Mouse (Mus musculus): ENCODE data around the gene Olfr1024. TPM values are rescaled to one million over a fixed set of nuclear protein-coding genes. Genes with fewer than 3 reads are reported as not detected.

The Olfr1024 gene
- not detected in 2 replicates for polyA plus RNA-seq (2012)

DNA sequence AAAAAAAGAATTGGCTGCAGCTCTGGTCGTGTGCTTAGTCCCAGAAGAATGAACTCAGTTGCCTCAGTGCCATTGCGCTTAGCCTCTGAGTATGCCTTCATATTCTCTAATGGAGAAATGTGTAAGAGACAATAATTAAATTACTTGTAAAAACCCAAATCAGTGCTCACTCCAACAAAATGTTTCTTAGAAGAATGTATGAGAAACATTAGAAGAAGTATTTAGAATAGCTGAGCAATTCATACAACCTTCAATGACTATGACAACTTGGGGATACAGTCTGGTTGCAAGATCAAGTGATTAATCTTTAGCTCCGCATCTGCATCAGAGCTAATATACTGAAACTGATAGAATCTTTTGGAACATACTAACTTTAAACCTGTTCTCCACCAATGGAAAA is at the start of gene Olfr1024:
Olfr1024 (minus strand) TSS at position 101 of the 400 bp plus-strand sequence.
- no peak for TF ChIP-seq GATA1 (IDR thresholded peaks at IDR 0.05; ENCODE audit: low read length)

GRCm38 (mm10) chr2:85950137-85950536 is 45.3 kb upstream of the Olfr1024 start, which contains the start of gene Olfr1028:
Gene Olfr1028 (plus strand): TSS chr2:85950437.
- no peak for TF ChIP-seq GATA1 (IDR thresholded peaks at IDR 0.05; ENCODE audit: low read length)

DNA sequence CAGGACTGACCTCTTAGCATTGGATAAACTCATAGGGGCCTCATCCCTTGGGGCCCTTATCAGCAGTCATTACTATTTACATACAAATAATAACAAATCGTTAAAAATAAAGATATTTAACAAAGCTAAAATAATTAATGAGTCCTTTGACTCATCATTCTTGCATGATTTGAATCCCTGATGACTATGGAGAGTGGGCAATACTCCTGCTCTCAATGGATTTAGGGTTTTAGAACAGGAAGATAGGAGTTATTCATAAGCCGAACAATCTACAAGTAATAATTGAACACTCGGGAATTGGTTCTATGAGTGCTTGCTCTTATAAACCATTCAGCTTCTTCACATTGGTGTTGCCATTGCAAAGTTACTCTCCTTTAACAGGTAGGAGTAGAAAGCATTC is 16.4 kb upstream of the Olfr1024 start, which contains the start of gene Olfr1026:
Olfr1026 (plus strand) TSS at position 301 of the 400 bp plus-strand sequence.
- TF ChIP-seq GATA1 (IDR thresholded peaks at IDR 0.05; ENCODE audit: low read length): no peak

DNA sequence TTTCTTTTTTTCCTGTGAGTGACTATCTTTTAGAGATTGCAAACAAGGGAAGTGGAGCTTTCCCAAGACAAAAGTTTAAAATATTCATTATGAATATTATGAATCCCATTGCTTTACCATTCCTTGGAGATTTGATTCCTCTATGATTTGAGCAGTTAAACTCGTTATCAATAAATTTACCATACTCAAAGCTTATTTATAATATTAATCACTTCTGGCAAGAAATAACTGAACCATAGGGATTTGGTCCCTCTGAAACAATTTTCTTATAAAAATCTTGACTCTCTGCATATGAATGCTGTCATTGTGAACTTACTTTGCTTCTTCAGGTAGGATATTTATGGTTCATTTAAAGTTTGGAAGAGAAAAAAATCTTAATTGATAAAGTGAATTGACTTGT is 10.0 kb upstream of the Olfr1024 start, which contains the start of gene Olfr1025-ps1:
Olfr1025-ps1 (plus strand) TSS at position 301 of the 400 bp plus-strand sequence.
- no peak for TF ChIP-seq GATA1 (IDR thresholded peaks at IDR 0.05; ENCODE audit: low read length)

DNA sequence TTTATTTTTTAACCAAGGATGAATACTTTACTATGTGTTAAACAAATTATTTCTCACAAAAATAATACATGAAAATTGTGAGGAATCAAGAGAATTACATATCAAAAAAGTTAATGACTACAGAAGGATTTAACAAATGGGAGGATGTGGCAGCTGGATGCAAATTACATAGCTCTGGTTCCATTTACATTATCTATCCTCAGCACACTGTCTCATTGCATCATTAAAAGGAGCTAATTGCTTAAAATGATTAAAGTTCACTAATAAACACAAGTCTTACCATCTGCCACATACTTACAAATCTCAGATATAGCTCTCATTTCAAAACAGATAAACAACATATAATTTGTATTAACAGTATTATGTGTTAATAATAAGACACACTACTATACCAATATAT is 8.3 kb upstream of the Olfr1024 start:
- no peak for TF ChIP-seq GATA1 (IDR thresholded peaks at IDR 0.05; ENCODE audit: low read length)

- no peak for TF ChIP-seq GATA1 (IDR thresholded peaks at IDR 0.05; ENCODE audit: low read length)
Observed at GRCm38 (mm10) chr2:85885340-85885739, 19.5 kb downstream of the Olfr1024 start, which contains the start of gene Olfr1023. Gene Olfr1023 (plus strand): TSS chr2:85885640.

DNA sequence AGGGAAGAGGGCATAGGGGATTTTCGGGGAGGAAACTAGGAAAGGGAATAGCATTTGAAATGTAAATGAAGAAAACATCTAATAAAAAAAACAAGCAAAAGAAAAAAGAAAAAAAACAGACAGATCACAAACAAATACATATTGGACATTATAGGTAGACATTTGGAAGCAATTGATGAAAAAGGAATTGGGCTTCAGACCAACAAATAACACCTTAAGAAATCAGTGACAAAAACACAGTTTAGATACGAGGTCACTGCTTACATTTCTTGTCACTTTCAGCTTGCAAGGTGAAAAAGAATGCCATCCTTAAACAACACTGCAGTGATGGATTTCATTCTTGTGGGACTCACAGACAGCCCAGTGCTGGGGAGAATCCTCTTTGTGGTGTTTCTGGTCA is 36.6 kb downstream of the Olfr1024 start, which contains the start of gene Olfr1022:
Olfr1022 (plus strand) TSS at position 301 of the 400 bp plus-strand sequence.
- TF ChIP-seq GATA1 (IDR thresholded peaks at IDR 0.05; ENCODE audit: low read length): no peak

Other genes with a start within 250 kb of the Olfr1024 start
- not detected in 2 replicates for gene Olfr154, start 240.6 kb downstream of the Olfr1024 start, polyA plus RNA-seq (2012)
- not detected in 2 replicates for gene Olfr1006, start 226.3 kb downstream of the Olfr1024 start, polyA plus RNA-seq (2012)
- not detected in 2 replicates for gene Olfr1008, start 215.6 kb downstream of the Olfr1024 start, polyA plus RNA-seq (2012)
- not detected in 2 replicates for gene Olfr1009, start 189.6 kb downstream of the Olfr1024 start, polyA plus RNA-seq (2012)
- not detected in 2 replicates for gene Olfr1012, start 142.3 kb downstream of the Olfr1024 start, polyA plus RNA-seq (2012)
- gene Olfr1013, start 138.0 kb downstream of the Olfr1024 start, polyA plus RNA-seq (2012): not detected in 2 replicates
- not detected in 2 replicates for gene Olfr1014, start 132.3 kb downstream of the Olfr1024 start, polyA plus RNA-seq (2012)
- not detected in 2 replicates for gene Olfr1015, start 123.0 kb downstream of the Olfr1024 start, polyA plus RNA-seq (2012)
- gene Olfr1016, start 102.5 kb downstream of the Olfr1024 start, polyA plus RNA-seq (2012): not detected in 2 replicates
- gene Olfr1018, start 86.6 kb downstream of the Olfr1024 start, polyA plus RNA-seq (2012): not detected in 2 replicates
- gene Olfr1019, start 59.6 kb downstream of the Olfr1024 start, polyA plus RNA-seq (2012): not detected in 2 replicates
- not detected in 2 replicates for gene Olfr1020, start 58.0 kb downstream of the Olfr1024 start, polyA plus RNA-seq (2012)
- gene Olfr1022, start 36.5 kb downstream of the Olfr1024 start, polyA plus RNA-seq (2012): not detected in 2 replicates
- not detected in 2 replicates for gene Olfr1023, start 19.4 kb downstream of the Olfr1024 start, polyA plus RNA-seq (2012)
- gene Olfr1025-ps1, start 10.1 kb upstream of the Olfr1024 start, polyA plus RNA-seq (2012): not detected in 2 replicates
- not detected in 2 replicates for gene Olfr1026, start 16.5 kb upstream of the Olfr1024 start, polyA plus RNA-seq (2012)
- gene Olfr1028, start 45.4 kb upstream of the Olfr1024 start, polyA plus RNA-seq (2012): not detected in 2 replicates
- gene Olfr1029, start 68.8 kb upstream of the Olfr1024 start, polyA plus RNA-seq (2012): not detected in 2 replicates
- not detected in 2 replicates for gene Olfr1030, start 74.2 kb upstream of the Olfr1024 start, polyA plus RNA-seq (2012)
- not detected in 2 replicates for gene Olfr1031, start 85.3 kb upstream of the Olfr1024 start, polyA plus RNA-seq (2012)
- gene Olfr1032, start 100.5 kb upstream of the Olfr1024 start, polyA plus RNA-seq (2012): not detected in 2 replicates
- gene Olfr1033, start 115.6 kb upstream of the Olfr1024 start, polyA plus RNA-seq (2012): not detected in 2 replicates
- gene Olfr1034, start 140.8 kb upstream of the Olfr1024 start, polyA plus RNA-seq (2012): not detected in 2 replicates
- gene Olfr1036, start 168.9 kb upstream of the Olfr1024 start, polyA plus RNA-seq (2012): not detected in 2 replicates
- not detected in 2 replicates for gene Olfr1037, start 182.3 kb upstream of the Olfr1024 start, polyA plus RNA-seq (2012)
- not detected in 2 replicates for gene Olfr1039, start 230.9 kb upstream of the Olfr1024 start, polyA plus RNA-seq (2012)
- not detected in 2 replicates for gene Olfr1040, start 241.7 kb upstream of the Olfr1024 start, polyA plus RNA-seq (2012)

Measured in G1E-ER4 (cell line).